Mouse (Mus musculus): ENCODE measurements around the gene Atf4. TPM values are rescaled to one million over a fixed set of nuclear protein-coding genes. Genes with fewer than 3 reads are reported as not detected.

Gene Atf4
- total RNA-seq, 1 experiment from 2014 or later, result 367 TPM

- no peak for ATAC-seq (ENCODE audit: extremely low read depth, insufficient number of reproducible peaks, low FRiP score, poor library complexity, severe bottlenecking)
These were observed 19.4 kb upstream of the Atf4 start, which contains the start of gene AC140267.1 for GRCm38 (mm10) chr15:80235535-80235934. TSS of gene AC140267.1 (plus strand) at chr15:80235835.

GRCm38 (mm10) chr15:80248135-80248534, 6.8 kb upstream of the Atf4 start:
- no peak for ATAC-seq (ENCODE audit: extremely low read depth, insufficient number of reproducible peaks, low FRiP score, poor library complexity, severe bottlenecking)

GRCm38 (mm10) chr15:80248596-80248995, 6.4 kb upstream of the Atf4 start:
- ATAC-seq (ENCODE audit: extremely low read depth, insufficient number of reproducible peaks, low FRiP score, poor library complexity, severe bottlenecking), result no peak

GRCm38 (mm10) chr15:80249672-80250071, 5.3 kb upstream of the Atf4 start:
- no peak for ATAC-seq (ENCODE audit: extremely low read depth, insufficient number of reproducible peaks, low FRiP score, poor library complexity, severe bottlenecking)

- no peak for ATAC-seq (ENCODE audit: extremely low read depth, insufficient number of reproducible peaks, low FRiP score, poor library complexity, severe bottlenecking)
These were observed 4.4 kb upstream of the Atf4 start for GRCm38 (mm10) chr15:80250586-80250985.

GRCm38 (mm10) chr15:80253530-80253929, 1.5 kb upstream of the Atf4 start:
- no peak for ATAC-seq (ENCODE audit: extremely low read depth, insufficient number of reproducible peaks, low FRiP score, poor library complexity, severe bottlenecking)

- no peak for ATAC-seq (ENCODE audit: extremely low read depth, insufficient number of reproducible peaks, low FRiP score, poor library complexity, severe bottlenecking)
These were observed 777 bp upstream of the Atf4 start for GRCm38 (mm10) chr15:80254207-80254606.

GRCm38 (mm10) chr15:80255646-80256121, 700 bp downstream of the Atf4 start:
- peak; percentile 55 for ATAC-seq (ENCODE audit: extremely low read depth, insufficient number of reproducible peaks, low FRiP score, poor library complexity, severe bottlenecking)

GRCm38 (mm10) chr15:80256242-80256641, 1.3 kb downstream of the Atf4 start:
- no peak for ATAC-seq (ENCODE audit: extremely low read depth, insufficient number of reproducible peaks, low FRiP score, poor library complexity, severe bottlenecking)

GRCm38 (mm10) chr15:80256656-80257601, 1.9 kb downstream of the Atf4 start:
- ATAC-seq (ENCODE audit: extremely low read depth, insufficient number of reproducible peaks, low FRiP score, poor library complexity, severe bottlenecking), result no peak

GRCm38 (mm10) chr15:80257602-80258239, 2.7 kb downstream of the Atf4 start:
- ATAC-seq (ENCODE audit: extremely low read depth, insufficient number of reproducible peaks, low FRiP score, poor library complexity, severe bottlenecking), result no peak

GRCm38 (mm10) chr15:80258240-80259170, 3.5 kb downstream of the Atf4 start:
- no peak for ATAC-seq (ENCODE audit: extremely low read depth, insufficient number of reproducible peaks, low FRiP score, poor library complexity, severe bottlenecking)

- no peak for ATAC-seq (ENCODE audit: extremely low read depth, insufficient number of reproducible peaks, low FRiP score, poor library complexity, severe bottlenecking)
These were observed 4.5 kb downstream of the Atf4 start for GRCm38 (mm10) chr15:80259406-80260045.

GRCm38 (mm10) chr15:80260677-80261076, 5.7 kb downstream of the Atf4 start:
- ATAC-seq (ENCODE audit: extremely low read depth, insufficient number of reproducible peaks, low FRiP score, poor library complexity, severe bottlenecking), result peak; percentile 18; the same call in 1 of the 2 replicates

GRCm38 (mm10) chr15:80261100-80261499, 6.1 kb downstream of the Atf4 start:
- ATAC-seq (ENCODE audit: extremely low read depth, insufficient number of reproducible peaks, low FRiP score, poor library complexity, severe bottlenecking), result no peak

GRCm38 (mm10) chr15:80263610-80264575, 8.9 kb downstream of the Atf4 start, which contains the start of gene Rps19bp1:
TSS of gene Rps19bp1 (minus strand) at chr15:80264315.
- peak; percentile 91 for ATAC-seq (ENCODE audit: extremely low read depth, insufficient number of reproducible peaks, low FRiP score, poor library complexity, severe bottlenecking)

- ATAC-seq (ENCODE audit: extremely low read depth, insufficient number of reproducible peaks, low FRiP score, poor library complexity, severe bottlenecking), result peak; percentile 57; the same call in 1 of the 2 replicates
These were observed 11.3 kb downstream of the Atf4 start for GRCm38 (mm10) chr15:80266281-80266680.
